ENCODE assay signal across 8 mouse cellular contexts in genomic region chr8:26384305-26384993, GRCm38 (mm10).
DNase-seq lines count a peak whose midpoint lies in the region; ATAC-seq and TF ChIP-seq lines count a peak whose summit lies in the region.

No protein-coding gene starts in this region.

- H3K9me3 ChIP-seq in liver, postnatal 0 days (ENCODE audit: low read length): no peaks in the 10 kb centered on the region

- no peak for TF ChIP-seq CTCF in kidney, adult 2 months (conservative IDR thresholded peaks at IDR 0.05; ENCODE audit: insufficient read depth, insufficient read length, low read depth, low read length)
- TF ChIP-seq CTCF in liver, postnatal 0 days (IDR thresholded peaks at IDR 0.05; ENCODE audit: low read depth): no peak

- DNase-seq in ovary, adult 18-20 months (ENCODE audit: low spot score): peak; percentile 13
- DNase-seq in ovary, postnatal 10 days (ENCODE audit: low spot score): no peak
- peak; percentile 33 for DNase-seq in gastrocnemius, postnatal 14 days
- peak; percentile 53 for DNase-seq in kidney, adult 2 months
- DNase-seq in lung, postnatal 4 days: peak; percentile 17 to 35
- no peak for DNase-seq in left cerebral cortex, adult 11 months (ENCODE audit: low spot score)
- no peak for DNase-seq in liver, postnatal 0 days
- no peak for DNase-seq in thymus, postnatal 14 days

- no peak overlapping the region for H3K4me2 ChIP-seq in liver, postnatal 0 days (ENCODE audit: low read depth, low read length)

- H3K9ac ChIP-seq in liver, postnatal 0 days (replicated peaks): no peak overlapping the region

- 16% methylated on average over 3 of the region's 3 CpGs for WGBS in kidney, adult 2 months
- 26% methylated on average over 3 of the region's 3 CpGs for WGBS in liver, postnatal 0 days (ENCODE audit: insufficient replicate concordance)

- H3K27ac ChIP-seq in kidney, adult 2 months (ENCODE audit: insufficient read depth, low read depth, low read length): no peak overlapping the region
- no peak overlapping the region for H3K27ac ChIP-seq in liver, postnatal 0 days (ENCODE audit: low read depth)

- TF ChIP-seq POLR2A in kidney, adult 2 months (IDR thresholded peaks at IDR 0.05; ENCODE audit: low read depth, low read length): no peak

- H3K36me3 ChIP-seq in kidney, adult 2 months (ENCODE audit: control insufficient read depth, insufficient read depth, low read length): no peaks in the 10 kb centered on the region
- no peaks in the 10 kb centered on the region for H3K36me3 ChIP-seq in liver, postnatal 0 days (replicated peaks; ENCODE audit: insufficient read depth, low read length)

- TF ChIP-seq EP300 in liver, postnatal 0 days (IDR thresholded peaks at IDR 0.05; ENCODE audit: low read depth): no peak

- no peaks in the 10 kb centered on the region for H3K27me3 ChIP-seq in kidney, adult 2 months (replicated peaks; ENCODE audit: control insufficient read depth, insufficient read depth, low read length)
- no peaks in the 10 kb centered on the region for H3K27me3 ChIP-seq in liver, postnatal 0 days (ENCODE audit: insufficient read depth, low read length)

- H3K4me1 ChIP-seq in kidney, adult 2 months (ENCODE audit: control insufficient read depth, insufficient read depth, low read length): no peaks in the 10 kb centered on the region
- H3K4me1 ChIP-seq in liver, postnatal 0 days (ENCODE audit: insufficient read depth): no peaks in the 10 kb centered on the region

- no peak for ATAC-seq in liver, postnatal 0 days

- intact Hi-C loops in gastrocnemius, postnatal 14 days (cut with DNase I; ENCODE audit: low total_unique reads): loop anchor here (10.0 kb wide), 1 partner anchor 600 kb away; no protein-coding TSS in a partner anchor

- no peak overlapping the region for H3K4me3 ChIP-seq in kidney, adult 2 months (ENCODE audit: insufficient read depth, low read depth, low read length)
- H3K4me3 ChIP-seq in liver, postnatal 0 days (ENCODE audit: low read depth, low read length): no peak overlapping the region

Comparison
In these comparisons a context has a peak if more than half of its experiments do, and no peak if none do; other contexts are left out.
1. DNase-seq: peak in ovary, adult 18-20 months (single experiment), gastrocnemius, postnatal 14 days (single experiment), kidney, adult 2 months (single experiment) and lung, postnatal 4 days (2 of 2); none in ovary, postnatal 10 days (single experiment), left cerebral cortex, adult 11 months (single experiment), liver, postnatal 0 days (single experiment) and thymus, postnatal 14 days (single experiment).